In the genomic region with DNA sequence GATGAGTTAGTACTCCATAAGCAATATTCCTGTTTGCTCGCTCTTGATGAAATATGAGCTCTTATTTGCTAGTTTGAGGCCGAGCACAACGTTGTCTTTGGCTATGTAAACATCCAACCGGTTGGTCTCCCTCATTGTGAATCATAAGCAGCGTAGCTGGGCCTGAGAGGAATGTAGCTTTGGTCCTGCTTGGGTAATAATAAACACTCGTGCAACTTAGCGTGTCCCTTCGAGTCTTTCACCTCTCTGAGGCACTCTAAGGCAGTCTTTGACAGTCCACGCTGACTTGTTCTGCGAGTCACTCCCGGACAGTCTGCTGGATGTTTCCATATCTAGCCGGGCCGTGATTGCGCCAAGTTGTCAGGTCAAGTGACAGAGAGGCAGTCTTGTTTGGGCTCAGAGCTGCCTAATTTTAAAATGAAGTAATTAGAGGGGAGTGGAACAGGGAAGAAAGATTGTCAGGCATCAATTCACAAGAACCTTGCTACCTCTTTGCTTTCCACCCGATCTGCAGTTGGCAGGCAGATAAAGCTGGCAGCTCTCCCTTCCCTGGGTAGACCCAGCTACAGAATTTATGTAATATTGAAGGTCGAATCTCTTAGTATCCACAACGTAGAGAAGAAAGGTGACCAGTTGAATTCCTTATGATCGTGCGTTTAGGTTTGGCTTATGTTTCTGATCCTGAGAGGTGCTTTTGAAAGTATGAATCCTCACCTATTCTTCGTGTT, we compare ENCODE assay signal across 19 mouse cellular contexts.
DNase-seq lines count a peak whose midpoint lies in the region; ATAC-seq and TF ChIP-seq lines count a peak whose summit lies in the region.
"Had no signal": no experiment of that assay in that cellular context is flagged by ENCODE, and none has a peak within 500 bp of the region (broad histone marks: within the 10 kb centered on the region; RNA-seq: fewer than 3 reads in every experiment).

No protein-coding gene starts in this region.

- H3K4me3 ChIP-seq in embryonic facial prominence, embryonic 14.5 days (ENCODE audit: low read depth, low read length), result no peak overlapping the region
- no peak overlapping the region for H3K4me3 ChIP-seq in embryonic facial prominence, embryonic 10.5 days
- no peak overlapping the region for H3K4me3 ChIP-seq in heart, embryonic 10.5 days
- H3K4me3 ChIP-seq in lung, adult 2 months (replicated peaks; ENCODE audit: extremely low read depth, low read depth, low read length), result no peak overlapping the region
- H3K4me3 ChIP-seq: erythroblast, embryonic 14.5 days; hindbrain, embryonic 15.5 days; limb, embryonic 13.5 days; neural tube, embryonic 12.5 days had no signal

- no peak overlapping the region for H3K9ac ChIP-seq in embryonic facial prominence, embryonic 14.5 days (ENCODE audit: low read depth, low read length)
- H3K9ac ChIP-seq: hindbrain, embryonic 15.5 days; limb, embryonic 13.5 days; liver, postnatal 0 days; neural tube, embryonic 12.5 days had no signal

- no peaks in the 10 kb centered on the region for H3K27me3 ChIP-seq in embryonic facial prominence, embryonic 14.5 days (replicated peaks; ENCODE audit: control insufficient read depth, insufficient read depth, low read length)
- no peaks in the 10 kb centered on the region for H3K27me3 ChIP-seq in embryonic facial prominence, embryonic 10.5 days (replicated peaks; ENCODE audit: low read depth, poor library complexity, severe bottlenecking)
- no peaks in the 10 kb centered on the region for H3K27me3 ChIP-seq in heart, embryonic 10.5 days (ENCODE audit: insufficient read depth, poor library complexity, severe bottlenecking)
- H3K27me3 ChIP-seq: hindbrain, embryonic 15.5 days; limb, embryonic 13.5 days; neural tube, embryonic 12.5 days had no signal

- H3K4me2 ChIP-seq in embryonic facial prominence, embryonic 14.5 days (ENCODE audit: low read depth, low read length), result no peak overlapping the region
- H3K4me2 ChIP-seq: hindbrain, embryonic 15.5 days; limb, embryonic 13.5 days; neural tube, embryonic 12.5 days had no signal

- 71% methylated on average over 20 of the region's 20 CpGs for WGBS in embryonic facial prominence, embryonic 14.5 days
- WGBS in embryonic facial prominence, embryonic 10.5 days, result 85% methylated on average over 20 of the region's 20 CpGs
- 73% methylated on average over 20 of the region's 20 CpGs for WGBS in heart, embryonic 10.5 days
- WGBS in lung, adult 2 months, result 58% methylated on average over 20 of the region's 20 CpGs

- H3K4me1 ChIP-seq in embryonic facial prominence, embryonic 14.5 days (ENCODE audit: control insufficient read depth, insufficient read depth, low read length), result no peaks in the 10 kb centered on the region
- H3K4me1 ChIP-seq in embryonic facial prominence, embryonic 10.5 days, result no peaks in the 10 kb centered on the region; the same call in 1 of the 2 replicates
- H3K4me1 ChIP-seq in heart, embryonic 10.5 days, result no peaks in the 10 kb centered on the region; the same call in 1 of the 2 replicates
- H3K4me1 ChIP-seq in lung, adult 2 months (ENCODE audit: control insufficient read depth, insufficient read depth, low read length), result no peaks in the 10 kb centered on the region
- H3K4me1 ChIP-seq: hindbrain, embryonic 15.5 days; limb, embryonic 13.5 days; neural tube, embryonic 12.5 days had no signal

- DNase-seq in embryonic facial prominence, embryonic 14.5 days (ENCODE audit: low spot score), result peak; percentile 25
- DNase-seq in embryonic facial prominence, embryonic 10.5 days (ENCODE audit: low spot score), result no peak
- peak; percentile 9 for DNase-seq in brain, embryonic 14.5 days (ENCODE audit: low read depth)
- DNase-seq in heart, embryonic 10.5 days (ENCODE audit: low spot score), result no peak
- peak; percentile 2 for DNase-seq in lung, adult 2 months
- DNase-seq in layer of hippocampus, postnatal 36 days, result no peak
- DNase-seq: gastrocnemius, postnatal 36 days; kidney, postnatal 10 days; liver, postnatal 0 days; midbrain, embryonic 14.5 days; retina, postnatal 1 day; thymus, postnatal 14 days had no signal

- TF ChIP-seq CTCF in brain, embryonic 14.5 days (IDR thresholded peaks at IDR 0.05; ENCODE audit: borderline replicate concordance, extremely low read depth, insufficient read depth, insufficient read length), result no peak
- TF ChIP-seq CTCF in lung, adult 2 months (IDR thresholded peaks at IDR 0.05; ENCODE audit: insufficient read depth, low read length), result no peak

- no peak overlapping the region for H3K27ac ChIP-seq in embryonic facial prominence, embryonic 14.5 days (replicated peaks; ENCODE audit: low read depth, low read length)
- no peak overlapping the region for H3K27ac ChIP-seq in embryonic facial prominence, embryonic 10.5 days (replicated peaks)
- peak overlapping the region; percentile 29; the same call in 1 of the 2 replicates for H3K27ac ChIP-seq in heart, embryonic 10.5 days
- H3K27ac ChIP-seq: hindbrain, embryonic 15.5 days; limb, embryonic 13.5 days; neural tube, embryonic 12.5 days had no signal

- no peaks in the 10 kb centered on the region for H3K36me3 ChIP-seq in embryonic facial prominence, embryonic 14.5 days (ENCODE audit: control insufficient read depth, insufficient read depth, low read length)
- H3K36me3 ChIP-seq in embryonic facial prominence, embryonic 10.5 days (replicated peaks), result no peaks in the 10 kb centered on the region
- no peaks in the 10 kb centered on the region for H3K36me3 ChIP-seq in heart, embryonic 10.5 days
- H3K36me3 ChIP-seq: hindbrain, embryonic 15.5 days; limb, embryonic 13.5 days; neural tube, embryonic 12.5 days had no signal

- no peak for TF ChIP-seq POLR2A in brain, embryonic 14.5 days (IDR thresholded peaks at IDR 0.05; ENCODE audit: borderline replicate concordance, extremely low read depth, insufficient read depth, insufficient read length, poor library complexity, severe bottlenecking)
- TF ChIP-seq POLR2A in lung, adult 2 months (IDR thresholded peaks at IDR 0.05; ENCODE audit: borderline replicate concordance, extremely low read depth, low read depth, low read length), result no peak

- no peak for ATAC-seq in embryonic facial prominence, embryonic 14.5 days (ENCODE audit: low read depth)
- ATAC-seq in erythroblast, adult 5-6 weeks (replicated peaks; ENCODE audit: low FRiP score, poor library complexity, severe bottlenecking), result no peak
- no peak for ATAC-seq in megakaryocyte progenitor cell, adult 5-6 weeks (replicated peaks; ENCODE audit: poor library complexity)
- ATAC-seq: activated CD4-positive, CD25-positive, alpha-beta regulatory T cell, adult 4 months; liver, postnatal 0 days had no signal

- H3K9me3 ChIP-seq in embryonic facial prominence, embryonic 14.5 days (ENCODE audit: control insufficient read depth, low read length), result no peaks in the 10 kb centered on the region
- H3K9me3 ChIP-seq in embryonic facial prominence, embryonic 10.5 days, result no peaks in the 10 kb centered on the region
- no peaks in the 10 kb centered on the region for H3K9me3 ChIP-seq in heart, embryonic 10.5 days
- H3K9me3 ChIP-seq: hindbrain, embryonic 15.5 days; limb, embryonic 13.5 days; neural tube, embryonic 12.5 days had no signal

Comparison
In these comparisons a context has a peak if more than half of its experiments do, and no peak if none do; other contexts are left out.
1. DNase-seq: peak in embryonic facial prominence, embryonic 14.5 days (single experiment), brain, embryonic 14.5 days (single experiment) and lung, adult 2 months (single experiment); none in embryonic facial prominence, embryonic 10.5 days (single experiment), heart, embryonic 10.5 days (single experiment) and layer of hippocampus, postnatal 36 days (0 of 2).